Mouse (Mus musculus) right cerebral cortex, postnatal 25 days (tissue): ENCODE results near the gene Tspan8.
"Not testable (repeated sequence)": the region's sequence is repeated elsewhere in the genome, so short reads cannot be mapped to it uniquely, and the experiment has no call there.

Experiments
- DNase-seq: peaks from one replicate; pipeline ENCODE4 v3.0.0; 2022

The Tspan8 gene

GRCm38 (mm10) chr10:115816511-115816910 lies at the start of gene Tspan8:
TSS of gene Tspan8 (plus strand) at chr10:115816832.
- DNase-seq = no peak

- DNase-seq = no peak
These were observed 46.6 kb upstream of the Tspan8 start for GRCm38 (mm10) chr10:115770032-115770431.

- no peak for DNase-seq
These were observed 42.2 kb upstream of the Tspan8 start for GRCm38 (mm10) chr10:115774451-115774850.

GRCm38 (mm10) chr10:115775945-115776905 lies 40.4 kb upstream of the Tspan8 start:
- DNase-seq = no peak

- no peak for DNase-seq
These were observed 39.3 kb upstream of the Tspan8 start for GRCm38 (mm10) chr10:115777366-115777765.

GRCm38 (mm10) chr10:115778624-115779023 lies 38.0 kb upstream of the Tspan8 start:
- peak; percentile 6 for DNase-seq

- DNase-seq = no peak
These were observed 36.2 kb upstream of the Tspan8 start for GRCm38 (mm10) chr10:115780239-115781016.

GRCm38 (mm10) chr10:115783232-115783631 lies 33.4 kb upstream of the Tspan8 start:
- DNase-seq = no peak

GRCm38 (mm10) chr10:115790788-115791187 lies 25.8 kb upstream of the Tspan8 start:
- DNase-seq = no peak

GRCm38 (mm10) chr10:115796072-115796788 lies 20.4 kb upstream of the Tspan8 start:
- no peak for DNase-seq

GRCm38 (mm10) chr10:115801464-115801863 lies 15.2 kb upstream of the Tspan8 start:
- DNase-seq = no peak

GRCm38 (mm10) chr10:115803013-115803412 lies 13.6 kb upstream of the Tspan8 start:
- not testable (repeated sequence) for DNase-seq

- DNase-seq = no peak
These were observed 12.9 kb upstream of the Tspan8 start for GRCm38 (mm10) chr10:115803765-115804164.

- no peak for DNase-seq
These were observed 10.6 kb upstream of the Tspan8 start for GRCm38 (mm10) chr10:115805987-115806386.

- DNase-seq = no peak
These were observed 7.5 kb upstream of the Tspan8 start for GRCm38 (mm10) chr10:115809169-115809568.

- no peak for DNase-seq
These were observed 5.1 kb upstream of the Tspan8 start for GRCm38 (mm10) chr10:115811519-115811918.

- DNase-seq = no peak
These were observed 1.8 kb upstream of the Tspan8 start for GRCm38 (mm10) chr10:115814878-115815277.

GRCm38 (mm10) chr10:115817056-115817724 lies 558 bp downstream of the Tspan8 start:
- DNase-seq = no peak

GRCm38 (mm10) chr10:115825289-115825688 lies 8.7 kb downstream of the Tspan8 start:
- no peak for DNase-seq

- DNase-seq = no peak
These were observed 12.2 kb downstream of the Tspan8 start for GRCm38 (mm10) chr10:115828872-115829271.

- DNase-seq = no peak
These were observed 13.1 kb downstream of the Tspan8 start for GRCm38 (mm10) chr10:115829696-115830095.

GRCm38 (mm10) chr10:115830726-115831125 lies 14.1 kb downstream of the Tspan8 start:
- DNase-seq = no peak
